Mouse (Mus musculus) heart, embryonic 14.5 days (tissue): Measurements from ENCODE around the gene Glra4. TPM values are rescaled to one million over a fixed set of nuclear protein-coding genes. Genes with fewer than 3 reads are reported as not detected.
A peak's percentile ranks its signal among the peaks of the same experiment; 100 is the strongest.

ENCODE experiments used
- ATAC-seq: fragments of 200-750 bp; cut with Nextera tagmentation; 2 replicates; pipeline ENCODE4 v1.8.0; 2017; ENCODE audit warnings: low read depth, moderate TSS enrichment; ENCODE audit not compliant: insufficient number of reproducible peaks, insufficient read depth, low FRiP score
- H3K27ac ChIP-seq, 2 experiments: fragments of 200-500 bp in 1 of 2; fragments of 300-500 bp in 1 of 2; sonication (generic) in 1 of 2; replicated peaks in 1 of 2; 2 replicates each; pipeline ENCODE4 v1.5.1; 2012 to 2014; ENCODE audit warnings: low read depth in 2 of 2, low read length in 2 of 2, control low read depth in 1 of 2, mild to moderate bottlenecking in 1 of 2, mixed read lengths in 1 of 2; ENCODE audit not compliant: control insufficient read depth in 1 of 2, insufficient read depth in 1 of 2
- H3K27me3 ChIP-seq: fragments of 300-500 bp; sonication (generic); 2 replicates; pipeline ENCODE4 v1.6.1; 2014; ENCODE audit warnings: mild to moderate bottlenecking, low read length, control low read depth; ENCODE audit not compliant: control insufficient read depth, insufficient read depth
- H3K36me3 ChIP-seq: fragments of 300-500 bp; sonication (generic); 2 replicates; pipeline ENCODE4 v1.6.1; 2014; ENCODE audit warnings: mild to moderate bottlenecking, control low read depth, low read length, mixed read lengths; ENCODE audit not compliant: control insufficient read depth, insufficient read depth
- H3K4me1 ChIP-seq, 2 experiments: fragments of 200-500 bp in 1 of 2; fragments of 300-500 bp in 1 of 2; sonication (generic) in 1 of 2; 2 replicates each; pipeline ENCODE4 v1.6.1; 2012 to 2014; ENCODE audit warnings: low read length in 2 of 2, control low read depth in 1 of 2, mixed read lengths in 1 of 2; ENCODE audit not compliant: control insufficient read depth in 2 of 2, insufficient read depth in 2 of 2
- H3K4me2 ChIP-seq: fragments of 300-500 bp; sonication (generic); 2 replicates; pipeline ENCODE4 v1.6.1; 2014; ENCODE audit warnings: mild to moderate bottlenecking, low read length
- H3K4me3 ChIP-seq, 2 experiments: fragments of 200-500 bp in 1 of 2; fragments of 300-500 bp in 1 of 2; sonication (generic) in 1 of 2; 2 replicates each; pipeline ENCODE4 v1.5.1; 2012 to 2014; ENCODE audit warnings: low read length in 2 of 2, mild to moderate bottlenecking in 2 of 2, control low read depth in 1 of 2, low read depth in 1 of 2, moderate library complexity in 1 of 2; ENCODE audit not compliant: control insufficient read depth in 1 of 2, insufficient read depth in 1 of 2
- H3K9ac ChIP-seq: fragments of 300-500 bp; sonication (generic); 2 replicates; pipeline ENCODE4 v1.6.1; 2014; ENCODE audit warnings: mild to moderate bottlenecking, low read length
- H3K9me3 ChIP-seq: fragments of 300-500 bp; sonication (generic); 2 replicates; pipeline ENCODE4 v1.6.1; 2016; ENCODE audit warnings: low read length, control low read depth; ENCODE audit not compliant: control insufficient read depth
- WGBS: fragments of 180-500 bp; shearing (Covaris S2); extraction: QIAGEN DNeasy Blood & Tissue Kit; methylation state at CpG from one replicate; pipeline ENCODE4 v1.1.7; 2014; 5-methylcytosine and 5-hydroxymethylcytosine counted together
- polyA plus RNA-seq: library from polyadenylated mRNA; unstranded; fragments of >200 nt; fragmentation: Nextera tagmentation; extraction: Ambion mirVana; gene quantifications from 2 replicates; pipeline ENCODE4 v1.2.1, GENCODE M21; 2014

Gene Glra4
- polyA plus RNA-seq, 1 experiment from 2014 or later: 0.12 TPM

- peak within 1 kb of the TSS; percentile 40 to 89 for H3K4me3 ChIP-seq
- peaks cover 2% of the 10 kb centered on the region in 2 experiments; a peak in 2 of 4 replicates for H3K4me1 ChIP-seq
- H3K4me2 ChIP-seq: peak within 1 kb of the TSS; percentile 66
- H3K27me3 ChIP-seq: no peaks in the 10 kb centered on the region
- ATAC-seq: no peak
- WGBS: 74% methylated on average over 12 of the region's 12 CpGs
- peak within 1 kb of the TSS; percentile 88 to 99 for H3K27ac ChIP-seq
- H3K36me3 ChIP-seq: peaks cover 17% of the 10 kb centered on the region
- no peaks in the 10 kb centered on the region for H3K9me3 ChIP-seq
- peak within 1 kb of the TSS; percentile 70 for H3K9ac ChIP-seq
These were observed 36.5 kb downstream of the Glra4 start, which contains the start of gene Morf4l2 for GRCm38 (mm10) chrX:136743459-136743858. Gene Morf4l2, minus strand, starts transcription at chrX:136743690.

GRCm38 (mm10) chrX:136742661-136743103 is 37.3 kb downstream of the Glra4 start:
- peak overlapping the region; percentile 70 for H3K9ac ChIP-seq
- H3K4me2 ChIP-seq: peak overlapping the region; percentile 66
- WGBS: 39% methylated on average over 5 of the region's 5 CpGs
- H3K36me3 ChIP-seq: peaks cover 15% of the 10 kb centered on the region
- peak overlapping the region; percentile 88 to 99 for H3K27ac ChIP-seq
- no peaks in the 10 kb centered on the region for H3K27me3 ChIP-seq
- peak overlapping the region; percentile 40 to 89 for H3K4me3 ChIP-seq
- no peak for ATAC-seq
- peaks cover 2 to 3% of the 10 kb centered on the region in 2 experiments; a peak in 2 of 4 replicates for H3K4me1 ChIP-seq
- no peaks in the 10 kb centered on the region for H3K9me3 ChIP-seq

GRCm38 (mm10) chrX:136742241-136742640 is 37.7 kb downstream of the Glra4 start:
- peak overlapping the region; percentile 40 to 89 for H3K4me3 ChIP-seq
- H3K4me2 ChIP-seq: peak overlapping the region; percentile 66
- peaks cover 2 to 3% of the 10 kb centered on the region in 2 experiments; a peak in 2 of 4 replicates for H3K4me1 ChIP-seq
- H3K27me3 ChIP-seq: no peaks in the 10 kb centered on the region
- peak overlapping the region; percentile 88 to 99 for H3K27ac ChIP-seq
- peaks cover 16% of the 10 kb centered on the region for H3K36me3 ChIP-seq
- no peaks in the 10 kb centered on the region for H3K9me3 ChIP-seq
- 22% methylated on average over 10 of the region's 10 CpGs for WGBS
- no peak for ATAC-seq
- peak overlapping the region; percentile 70 for H3K9ac ChIP-seq

- H3K4me1 ChIP-seq: peaks cover 2 to 3% of the 10 kb centered on the region in 2 experiments; a peak in 2 of 4 replicates
- peak overlapping the region; percentile 70 for H3K9ac ChIP-seq
- peak overlapping the region; percentile 40 to 89 for H3K4me3 ChIP-seq
- WGBS: 32% methylated on average over 43 of the region's 46 CpGs
- peak; percentile 76 for ATAC-seq
- peak overlapping the region; percentile 66 for H3K4me2 ChIP-seq
- peak overlapping the region; percentile 88 to 99 for H3K27ac ChIP-seq
- no peaks in the 10 kb centered on the region for H3K27me3 ChIP-seq
- peaks cover 19% of the 10 kb centered on the region for H3K36me3 ChIP-seq
- H3K9me3 ChIP-seq: no peaks in the 10 kb centered on the region
These were observed 38.2 kb downstream of the Glra4 start for GRCm38 (mm10) chrX:136741651-136742201.

GRCm38 (mm10) chrX:136740791-136741650 is 38.9 kb downstream of the Glra4 start:
- Histone ChIP-seq H3K9me3 (no peaks in the 10 kb centered on the region), H3K27ac (peak overlapping the region; percentile 88 to 93), H3K4me3 (peak overlapping the region; percentile 64 to 89), H3K4me2 (peak overlapping the region; percentile 64), H3K36me3 (peaks cover 24% of the 10 kb centered on the region), H3K9ac (peak overlapping the region; percentile 82), H3K4me1 (peaks cover 2 to 3% of the 10 kb centered on the region in 2 experiments; a peak in 2 of 4 replicates), H3K27me3 (no peaks in the 10 kb centered on the region)
- ATAC-seq: peak; percentile 97
- 24% methylated on average over 39 of the region's 39 CpGs for WGBS

- H3K36me3 ChIP-seq: peaks cover 32% of the 10 kb centered on the region
- H3K4me2 ChIP-seq: peak overlapping the region; percentile 64
- ATAC-seq: no peak
- no peaks in the 10 kb centered on the region for H3K27me3 ChIP-seq
- WGBS: 18% methylated on average over 15 of the region's 15 CpGs
- peak overlapping the region; percentile 53 to 83; a peak in 3 of 4 replicates for H3K27ac ChIP-seq
- H3K4me3 ChIP-seq: peak overlapping the region; percentile 64 to 72; a peak in 3 of 4 replicates
- H3K9ac ChIP-seq: peak overlapping the region; percentile 82
- H3K4me1 ChIP-seq: peaks cover 2 to 3% of the 10 kb centered on the region in 2 experiments; a peak in 2 of 4 replicates
- H3K9me3 ChIP-seq: no peaks in the 10 kb centered on the region
These were observed 39.7 kb downstream of the Glra4 start for GRCm38 (mm10) chrX:136740087-136740790.

- Histone ChIP-seq H3K9me3 (no peaks in the 10 kb centered on the region), H3K27me3 (no peaks in the 10 kb centered on the region), H3K27ac (no peak overlapping the region), H3K4me2 (no peak overlapping the region), H3K9ac (no peak overlapping the region), H3K4me3 (no peak overlapping the region), H3K4me1 (no peaks in the 10 kb centered on the region), H3K36me3 (peaks cover 36% of the 10 kb centered on the region)
- no peak for ATAC-seq
- 76% methylated on average over 4 of the region's 4 CpGs for WGBS
These were observed 47.9 kb downstream of the Glra4 start for GRCm38 (mm10) chrX:136732016-136732415.
